Mouse (Mus musculus) monocyte, adult 2 months (primary cell): ENCODE results near the gene Gm20920.
"Not testable (repeated sequence)": the region's sequence is repeated elsewhere in the genome, so short reads cannot be mapped to it uniquely, and the experiment has no call there.

Source experiments
- DNase-seq, 2 experiments: peaks; one replicate each; pipeline ENCODE4 v3.0.0; 2022; ENCODE audit warnings: low spot score in 2 of 2, low read depth in 1 of 2

The Gm20920 gene

GRCm38 (mm10) chrY:51851820-51852219, at the start of gene Gm20920:
Gene Gm20920 (plus strand): TSS chrY:51852120.
- DNase-seq = not testable (repeated sequence)
